Mouse (Mus musculus) kidney, embryonic 16.5 days (tissue): ENCODE measurements around the gene Rbfox3. TPM values are rescaled to one million over a fixed set of nuclear protein-coding genes. Genes with fewer than 3 reads are reported as not detected.
A peak's percentile ranks its signal among the peaks of the same experiment; 100 is the strongest.

Experiments used
- ATAC-seq: fragments of 200-750 bp; cut with Nextera tagmentation; 2 replicates; pipeline ENCODE4 v1.8.0; 2017; ENCODE audit warnings: moderate TSS enrichment; ENCODE audit not compliant: low FRiP score, low TSS enrichment
- H3K27ac ChIP-seq: fragments of 300-500 bp; sonication (generic); 2 replicates; pipeline ENCODE4 v1.5.1; 2014; ENCODE audit warnings: low read length
- H3K27me3 ChIP-seq: fragments of 300-500 bp; sonication (generic); 2 replicates; pipeline ENCODE4 v1.6.1; 2014; ENCODE audit warnings: low read length, control low read depth, mixed read lengths; ENCODE audit not compliant: insufficient read depth
- H3K36me3 ChIP-seq: fragments of 300-500 bp; sonication (generic); 2 replicates; pipeline ENCODE4 v1.6.1; 2014; ENCODE audit warnings: low read length, control low read depth, mixed read lengths; ENCODE audit not compliant: insufficient read depth
- H3K4me1 ChIP-seq: fragments of 300-500 bp; sonication (generic); 2 replicates; pipeline ENCODE4 v1.6.1; 2014; ENCODE audit warnings: low read length, control low read depth, mixed read lengths; ENCODE audit not compliant: insufficient read depth
- H3K4me2 ChIP-seq: fragments of 300-500 bp; sonication (generic); replicated peaks from 2 replicates; pipeline ENCODE4 v1.6.1; 2014; ENCODE audit warnings: low read depth, low read length
- H3K4me3 ChIP-seq: fragments of 300-500 bp; sonication (generic); 2 replicates; pipeline ENCODE4 v1.5.1; 2014; ENCODE audit warnings: mild to moderate bottlenecking, low read length
- H3K9ac ChIP-seq: fragments of 300-500 bp; sonication (generic); replicated peaks from 2 replicates; pipeline ENCODE4 v1.6.1; 2014; ENCODE audit warnings: low read length
- H3K9me3 ChIP-seq: fragments of 300-500 bp; sonication (generic); 2 replicates; pipeline ENCODE4 v1.6.1; 2016; ENCODE audit warnings: low read length, control low read depth
- WGBS: fragments of 180-500 bp; shearing (Covaris S2); extraction: QIAGEN DNeasy Blood & Tissue Kit; methylation state at CpG from one replicate; pipeline ENCODE4 v1.1.7; 2014; 5-methylcytosine and 5-hydroxymethylcytosine counted together
- polyA plus RNA-seq: library from polyadenylated mRNA; unstranded; fragments of >200 nt; fragmentation: Nextera tagmentation; extraction: Ambion mirVana; gene quantifications from 2 replicates; pipeline ENCODE4 v1.2.1, GENCODE M21; 2015

Rbfox3 gene
- polyA plus RNA-seq, 1 experiment from 2014 or later, result 1.0 TPM

DNA sequence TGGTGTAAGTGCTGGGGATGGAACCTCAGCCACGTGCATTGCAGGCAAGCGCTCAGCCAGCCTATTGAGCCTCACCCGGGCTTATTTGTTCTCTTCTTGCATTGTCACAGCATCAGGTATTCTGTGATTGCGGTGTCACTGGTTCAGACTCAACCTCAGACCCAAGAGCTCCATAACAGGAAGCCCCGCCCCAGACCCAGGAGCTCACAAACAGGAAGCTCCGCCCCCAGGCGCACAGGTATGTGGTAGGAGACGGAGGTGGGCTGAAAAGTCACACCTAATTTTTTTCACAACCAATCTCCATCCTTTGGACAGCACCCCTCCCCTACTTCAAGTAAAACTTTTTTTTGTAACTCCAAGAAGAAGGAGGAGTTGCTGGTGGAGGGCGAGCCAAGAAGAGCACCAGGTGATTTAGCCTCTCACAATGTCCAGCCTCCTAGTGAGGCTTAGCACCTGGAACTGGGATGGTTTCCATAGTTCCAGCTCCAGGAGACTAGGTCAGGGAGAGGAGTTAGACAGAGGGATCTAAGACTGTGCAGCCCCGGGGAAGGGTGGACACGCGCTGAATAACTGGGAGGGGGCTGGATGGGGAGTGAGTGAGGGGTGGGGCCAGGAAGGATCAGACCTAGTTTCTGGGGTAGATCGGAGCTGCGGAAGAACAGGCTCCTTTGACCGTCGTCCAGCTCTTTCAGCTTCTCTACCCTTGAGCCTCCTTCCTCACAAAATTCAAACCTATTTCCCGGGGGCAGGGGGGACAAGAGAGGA is 302.0 kb downstream of the Rbfox3 start:
- H3K36me3 ChIP-seq, result no peaks in the 10 kb centered on the region
- H3K9ac ChIP-seq, result no peak overlapping the region
- no peaks in the 10 kb centered on the region for H3K4me1 ChIP-seq
- no peak overlapping the region for H3K4me2 ChIP-seq
- ATAC-seq, result no peak
- H3K4me3 ChIP-seq, result no peak overlapping the region
- 9% methylated on average over 17 of the region's 17 CpGs for WGBS
- no peak overlapping the region for H3K27ac ChIP-seq
- peaks cover 15% of the 10 kb centered on the region for H3K27me3 ChIP-seq
- H3K9me3 ChIP-seq, result no peaks in the 10 kb centered on the region

DNA sequence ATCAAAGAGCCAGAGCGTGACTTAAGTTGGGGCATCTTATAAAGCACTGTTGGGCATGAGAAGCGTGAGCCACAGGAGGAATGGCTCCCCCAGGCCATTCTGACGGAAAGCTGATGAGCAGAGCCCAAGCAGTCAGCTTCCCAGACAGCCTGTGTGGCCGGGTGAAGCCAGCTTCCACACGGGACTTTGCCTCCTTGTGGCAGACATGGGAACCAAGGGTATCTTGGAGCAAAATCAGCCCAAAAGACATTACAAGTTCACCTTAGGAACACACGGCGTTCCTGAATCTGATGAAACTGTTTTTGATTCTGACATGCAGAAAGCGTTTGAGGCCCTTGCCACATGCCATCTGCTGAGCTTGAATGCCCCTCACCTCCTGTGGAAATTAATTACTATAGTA is 303.5 kb downstream of the Rbfox3 start:
- WGBS, result 43% methylated on average over 8 of the region's 8 CpGs
- no peak for ATAC-seq

DNA sequence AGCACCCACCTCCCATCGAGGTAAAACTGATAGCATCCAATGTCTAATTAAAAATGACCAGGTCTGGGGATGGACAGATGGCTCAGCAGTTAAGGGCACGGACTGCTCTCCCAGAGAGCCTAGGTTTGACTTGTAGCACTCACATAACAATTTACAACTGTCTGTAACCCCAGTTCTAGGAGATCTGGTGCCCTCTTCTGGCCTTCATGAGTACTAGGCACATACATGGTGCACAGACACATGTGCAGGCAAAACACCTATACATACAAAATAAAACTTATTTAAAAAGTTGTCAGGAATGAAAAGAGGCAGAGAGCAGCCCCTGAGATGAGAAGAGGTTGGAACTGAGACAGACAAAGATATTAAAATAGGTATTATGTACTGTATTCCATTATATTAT is 305.8 kb downstream of the Rbfox3 start:
- WGBS, result 76% methylated on average over 2 of the region's 2 CpGs
- Histone ChIP-seq H3K36me3 (no peaks in the 10 kb centered on the region), H3K9ac (no peak overlapping the region), H3K27ac (no peak overlapping the region), H3K4me2 (no peak overlapping the region), H3K4me3 (no peak overlapping the region), H3K9me3 (no peaks in the 10 kb centered on the region), H3K4me1 (no peaks in the 10 kb centered on the region), H3K27me3 (peaks cover 12% of the 10 kb centered on the region)
- ATAC-seq, result no peak

More for the DNA sequence above, 303.5 kb downstream of the Rbfox3 start:
- no peak overlapping the region for H3K4me3 ChIP-seq
- no peaks in the 10 kb centered on the region for H3K36me3 ChIP-seq
- H3K4me1 ChIP-seq, result no peaks in the 10 kb centered on the region
- no peak overlapping the region for H3K27ac ChIP-seq
- no peak overlapping the region for H3K4me2 ChIP-seq
- peaks cover 15% of the 10 kb centered on the region for H3K27me3 ChIP-seq
- H3K9ac ChIP-seq, result no peak overlapping the region
- no peaks in the 10 kb centered on the region for H3K9me3 ChIP-seq

GRCm38 (mm10) chr11:118604206-118604605 is 307.2 kb downstream of the Rbfox3 start:
- Histone ChIP-seq H3K27ac (no peak overlapping the region), H3K4me2 (no peak overlapping the region), H3K27me3 (peaks cover 5% of the 10 kb centered on the region; the same call in 1 of the 2 replicates), H3K9me3 (no peaks in the 10 kb centered on the region), H3K36me3 (no peaks in the 10 kb centered on the region), H3K4me3 (no peak overlapping the region), H3K4me1 (no peaks in the 10 kb centered on the region), H3K9ac (no peak overlapping the region)
- no peak for ATAC-seq
- WGBS, result 61% methylated on average over 6 of the region's 6 CpGs

DNA sequence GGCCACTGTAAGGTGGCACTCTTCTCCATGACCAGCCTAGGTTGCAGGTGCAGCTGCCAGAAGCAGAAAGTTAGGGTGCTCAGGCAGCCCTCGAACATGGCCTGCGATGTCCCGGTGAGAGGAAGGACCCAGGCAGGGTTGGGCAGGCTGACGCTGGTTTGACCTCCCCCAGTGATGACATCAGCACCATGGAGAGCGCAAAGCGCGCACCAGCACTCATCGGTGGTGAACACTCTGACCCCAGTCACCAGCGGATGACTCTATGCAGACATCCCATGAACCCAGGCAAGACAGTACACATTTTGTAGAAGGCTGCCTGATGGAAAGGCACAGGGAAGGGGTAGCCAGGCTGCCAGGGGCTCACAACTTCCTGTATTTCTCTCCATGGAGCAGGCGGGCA is 308.3 kb downstream of the Rbfox3 start:
- 2% methylated on average over 10 of the region's 10 CpGs for WGBS

GRCm38 (mm10) chr11:118601484-118601883 is 309.9 kb downstream of the Rbfox3 start:
- WGBS, result 68% methylated on average over 9 of the region's 9 CpGs
- no peak overlapping the region for H3K27ac ChIP-seq
- no peak overlapping the region for H3K4me2 ChIP-seq
- ATAC-seq, result no peak
- H3K4me1 ChIP-seq, result no peaks in the 10 kb centered on the region
- no peaks in the 10 kb centered on the region for H3K9me3 ChIP-seq
- H3K36me3 ChIP-seq, result no peaks in the 10 kb centered on the region
- H3K4me3 ChIP-seq, result no peak overlapping the region
- no peak overlapping the region for H3K9ac ChIP-seq
- H3K27me3 ChIP-seq, result no peaks in the 10 kb centered on the region

More for the DNA sequence above, 308.3 kb downstream of the Rbfox3 start:
- Histone ChIP-seq H3K4me1 (no peaks in the 10 kb centered on the region), H3K9ac (no peak overlapping the region), H3K4me2 (no peak overlapping the region), H3K4me3 (no peak overlapping the region), H3K27ac (no peak overlapping the region), H3K9me3 (no peaks in the 10 kb centered on the region), H3K27me3 (no peaks in the 10 kb centered on the region), H3K36me3 (no peaks in the 10 kb centered on the region)
- 0 out of 2 replicates have a peak, but pooled peaks have one; percentile 54 for ATAC-seq

GRCm38 (mm10) chr11:118600168-118600567 is 311.2 kb downstream of the Rbfox3 start:
- 0% methylated on average over 9 of the region's 9 CpGs for whole genome bisulfite sequencing
- no peak for ATAC-seq
- Histone ChIP-seq H3K4me1 (no peaks in the 10 kb centered on the region), H3K4me3 (no peak overlapping the region), H3K27me3 (no peaks in the 10 kb centered on the region), H3K9me3 (no peaks in the 10 kb centered on the region), H3K4me2 (no peak overlapping the region), H3K27ac (no peak overlapping the region), H3K36me3 (no peaks in the 10 kb centered on the region), H3K9ac (no peak overlapping the region)

- no peak for ATAC-seq
- no peak overlapping the region for H3K4me2 ChIP-seq
- no peaks in the 10 kb centered on the region for H3K4me1 ChIP-seq
- H3K9me3 ChIP-seq, result no peaks in the 10 kb centered on the region
- H3K9ac ChIP-seq, result no peak overlapping the region
- no peak overlapping the region for H3K27ac ChIP-seq
- 66% methylated on average over 5 of the region's 5 CpGs for WGBS
- no peaks in the 10 kb centered on the region for H3K27me3 ChIP-seq
- no peaks in the 10 kb centered on the region for H3K36me3 ChIP-seq
- no peak overlapping the region for H3K4me3 ChIP-seq
These were observed 312.7 kb downstream of the Rbfox3 start for GRCm38 (mm10) chr11:118598726-118599125.

DNA sequence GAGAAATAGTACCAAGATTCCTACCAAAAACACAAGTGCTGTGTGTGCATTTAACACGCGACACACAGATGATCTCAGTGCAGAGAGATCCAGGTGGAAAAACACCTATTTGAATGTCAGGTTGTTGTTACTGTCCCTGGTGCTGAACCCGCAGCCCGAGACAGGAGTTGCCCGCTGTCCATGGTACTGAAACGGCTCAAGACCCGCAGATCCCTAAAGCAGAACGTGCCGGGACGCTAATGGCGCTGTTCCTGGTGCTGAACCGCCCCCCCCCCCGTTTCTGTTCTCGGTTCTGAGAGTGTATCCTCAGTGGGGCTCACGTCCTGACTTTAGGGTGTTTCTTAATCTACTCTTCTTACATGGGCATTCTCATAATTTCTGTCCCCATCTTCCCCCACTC is 326.6 kb downstream of the Rbfox3 start:
- H3K9me3 ChIP-seq, result no peaks in the 10 kb centered on the region
- H3K27ac ChIP-seq, result no peak overlapping the region
- H3K9ac ChIP-seq, result no peak overlapping the region
- no peaks in the 10 kb centered on the region for H3K36me3 ChIP-seq
- H3K4me1 ChIP-seq, result no peaks in the 10 kb centered on the region
- no peaks in the 10 kb centered on the region for H3K27me3 ChIP-seq
- ATAC-seq, result no peak
- H3K4me3 ChIP-seq, result no peak overlapping the region
- H3K4me2 ChIP-seq, result no peak overlapping the region
- WGBS, result 5% methylated on average over 15 of the region's 15 CpGs

GRCm38 (mm10) chr11:118583989-118584388 is 327.4 kb downstream of the Rbfox3 start:
- Histone ChIP-seq H3K4me1 (no peaks in the 10 kb centered on the region), H3K4me2 (no peak overlapping the region), H3K27me3 (peaks cover under 1% of the 10 kb centered on the region; the same call in 1 of the 2 replicates), H3K9ac (no peak overlapping the region), H3K4me3 (no peak overlapping the region), H3K9me3 (no peaks in the 10 kb centered on the region), H3K27ac (no peak overlapping the region), H3K36me3 (no peaks in the 10 kb centered on the region)
- no peak for ATAC-seq
- 88% methylated on average over 1 of the region's 1 CpGs for WGBS
